Mouse (Mus musculus): ENCODE data around the gene Mbd3. TPM values are rescaled to one million over a fixed set of nuclear protein-coding genes. Genes with fewer than 3 reads are reported as not detected.

The Mbd3 gene
- total and polyA plus RNA-seq, 2 experiments from 2014 or later = 43.9 to 196 TPM

- no peaks in the 10 kb centered on the region for H3K9me3 ChIP-seq (ENCODE audit: low read length)
- peaks cover 13% of the 10 kb centered on the region; the same call in 1 of the 2 replicates for H3K4me1 ChIP-seq (ENCODE audit: insufficient read depth)
- H3K27me3 ChIP-seq (ENCODE audit: insufficient read depth, low read length) = no peaks in the 10 kb centered on the region
- peak within 1 kb of the TSS; percentile 93 for H3K4me3 ChIP-seq (ENCODE audit: low read depth, low read length)
- TF ChIP-seq CTCF (IDR thresholded peaks at IDR 0.05; ENCODE audit: low read depth) = no peak
- H3K36me3 ChIP-seq (ENCODE audit: insufficient read depth) = peaks cover 16% of the 10 kb centered on the region
- WGBS = under 1% methylated on average over 54 of the region's 61 CpGs
- DNase-seq (peak; percentile 99), ATAC-seq (peak; percentile 97)
- peak within 1 kb of the TSS; percentile 70 for H3K4me2 ChIP-seq (ENCODE audit: low read depth)
- H3K27ac ChIP-seq (ENCODE audit: low read depth, low read length) = peak within 1 kb of the TSS; percentile 93
- H3K9ac ChIP-seq = peak within 1 kb of the TSS; percentile 90
Measured at GRCm38 (mm10) chr10:80433513-80434232, 34.3 kb upstream of the Mbd3 start, which contains the start of gene Tcf3. Gene Tcf3, minus strand, starts transcription at chr10:80433647.

- H3K27ac ChIP-seq (ENCODE audit: low read depth, low read length) = peak overlapping the region; percentile 93
- peaks cover 13% of the 10 kb centered on the region; the same call in 1 of the 2 replicates for H3K4me1 ChIP-seq (ENCODE audit: insufficient read depth)
- H3K9ac ChIP-seq = peak overlapping the region; percentile 90
- H3K36me3 ChIP-seq (ENCODE audit: insufficient read depth) = peaks cover 21% of the 10 kb centered on the region
- ATAC-seq (no peak), DNase-seq (peak; percentile 57)
- H3K4me2 ChIP-seq (ENCODE audit: low read depth) = peak overlapping the region; percentile 70
- no peaks in the 10 kb centered on the region for H3K27me3 ChIP-seq (ENCODE audit: insufficient read depth, low read length)
- no peaks in the 10 kb centered on the region for H3K9me3 ChIP-seq (ENCODE audit: low read length)
- TF ChIP-seq CTCF (IDR thresholded peaks at IDR 0.05; ENCODE audit: low read depth) = no peak
- 1% methylated on average over 52 of the region's 60 CpGs for WGBS
- peak overlapping the region; percentile 93 for H3K4me3 ChIP-seq (ENCODE audit: low read depth, low read length)
Measured at GRCm38 (mm10) chr10:80432936-80433512, 33.7 kb upstream of the Mbd3 start.

- TF ChIP-seq CTCF (IDR thresholded peaks at IDR 0.05; ENCODE audit: low read depth) = no peak
- DNase-seq (no peak), ATAC-seq (no peak)
- Histone ChIP-seq H3K9me3 (ENCODE audit: low read length) (no peaks in the 10 kb centered on the region), H3K4me2 (ENCODE audit: low read depth) (peak overlapping the region; percentile 70), H3K4me3 (ENCODE audit: low read depth, low read length) (peak overlapping the region; percentile 93), H3K27ac (ENCODE audit: low read depth, low read length) (no peak overlapping the region), H3K36me3 (ENCODE audit: insufficient read depth) (peaks cover 26% of the 10 kb centered on the region), H3K9ac (peak overlapping the region; percentile 90), H3K4me1 (ENCODE audit: insufficient read depth) (peaks cover 13% of the 10 kb centered on the region; the same call in 1 of the 2 replicates), H3K27me3 (ENCODE audit: insufficient read depth, low read length) (no peaks in the 10 kb centered on the region)
- 4% methylated on average over 4 of the region's 4 CpGs for WGBS
Measured at GRCm38 (mm10) chr10:80432387-80432785, 33.0 kb upstream of the Mbd3 start.

- no peak overlapping the region for H3K27ac ChIP-seq (ENCODE audit: low read depth, low read length)
- peak overlapping the region; percentile 90; the same call in 1 of the 2 replicates for H3K9ac ChIP-seq
- peak overlapping the region; percentile 93 for H3K4me3 ChIP-seq (ENCODE audit: low read depth, low read length)
- no peaks in the 10 kb centered on the region for H3K9me3 ChIP-seq (ENCODE audit: low read length)
- ATAC-seq = no peak
- peaks cover 32% of the 10 kb centered on the region for H3K36me3 ChIP-seq (ENCODE audit: insufficient read depth)
- TF ChIP-seq CTCF (IDR thresholded peaks at IDR 0.05; ENCODE audit: low read depth) = no peak
- H3K27me3 ChIP-seq (ENCODE audit: insufficient read depth, low read length) = no peaks in the 10 kb centered on the region
- H3K4me1 ChIP-seq (ENCODE audit: insufficient read depth) = peaks cover 13% of the 10 kb centered on the region; the same call in 1 of the 2 replicates
- 13% methylated on average over 16 of the region's 16 CpGs for WGBS
- no peak for DNase-seq
- peak overlapping the region; percentile 70 for H3K4me2 ChIP-seq (ENCODE audit: low read depth)
Measured at GRCm38 (mm10) chr10:80431570-80432386, 32.4 kb upstream of the Mbd3 start.

GRCm38 (mm10) chr10:80430375-80430980 lies 31.1 kb upstream of the Mbd3 start:
- Histone ChIP-seq H3K9me3 (ENCODE audit: low read length) (no peaks in the 10 kb centered on the region), H3K9ac (no peak overlapping the region), H3K4me2 (ENCODE audit: low read depth) (no peak overlapping the region), H3K4me3 (ENCODE audit: low read depth, low read length) (no peak overlapping the region), H3K4me1 (ENCODE audit: insufficient read depth) (peaks cover 13% of the 10 kb centered on the region; the same call in 1 of the 2 replicates), H3K27me3 (ENCODE audit: insufficient read depth, low read length) (no peaks in the 10 kb centered on the region), H3K36me3 (ENCODE audit: insufficient read depth) (peaks cover 41% of the 10 kb centered on the region), H3K27ac (ENCODE audit: low read depth, low read length) (no peak overlapping the region)
- 63% methylated on average over 7 of the region's 8 CpGs for WGBS
- DNase-seq (no peak), ATAC-seq (no peak)
- 0 out of 2 replicates have a peak, but pooled peaks have one; percentile 4 for TF ChIP-seq CTCF (IDR thresholded peaks at IDR 0.05; ENCODE audit: low read depth)

GRCm38 (mm10) chr10:80429800-80430199 lies 30.4 kb upstream of the Mbd3 start:
- H3K27me3 ChIP-seq (ENCODE audit: insufficient read depth, low read length) = no peaks in the 10 kb centered on the region
- H3K9me3 ChIP-seq (ENCODE audit: low read length) = no peaks in the 10 kb centered on the region
- H3K4me1 ChIP-seq (ENCODE audit: insufficient read depth) = peaks cover 13% of the 10 kb centered on the region; the same call in 1 of the 2 replicates
- H3K27ac ChIP-seq (ENCODE audit: low read depth, low read length) = no peak overlapping the region
- no peak overlapping the region for H3K9ac ChIP-seq
- H3K36me3 ChIP-seq (ENCODE audit: insufficient read depth) = peaks cover 47% of the 10 kb centered on the region
- no peak for TF ChIP-seq CTCF (IDR thresholded peaks at IDR 0.05; ENCODE audit: low read depth)
- H3K4me3 ChIP-seq (ENCODE audit: low read depth, low read length) = no peak overlapping the region
- ATAC-seq = no peak
- H3K4me2 ChIP-seq (ENCODE audit: low read depth) = no peak overlapping the region
- no peak for DNase-seq
- WGBS = 86% methylated on average over 8 of the region's 8 CpGs
